Mouse (Mus musculus) frontal cortex, postnatal 14 days (tissue): ENCODE data around the gene Lonp2.

Source experiments
- DNase-seq, 2 experiments: peaks; one replicate each; pipeline ENCODE4 v3.0.0; 2022; ENCODE audit warnings: low spot score in 2 of 2

Lonp2 gene

DNA sequence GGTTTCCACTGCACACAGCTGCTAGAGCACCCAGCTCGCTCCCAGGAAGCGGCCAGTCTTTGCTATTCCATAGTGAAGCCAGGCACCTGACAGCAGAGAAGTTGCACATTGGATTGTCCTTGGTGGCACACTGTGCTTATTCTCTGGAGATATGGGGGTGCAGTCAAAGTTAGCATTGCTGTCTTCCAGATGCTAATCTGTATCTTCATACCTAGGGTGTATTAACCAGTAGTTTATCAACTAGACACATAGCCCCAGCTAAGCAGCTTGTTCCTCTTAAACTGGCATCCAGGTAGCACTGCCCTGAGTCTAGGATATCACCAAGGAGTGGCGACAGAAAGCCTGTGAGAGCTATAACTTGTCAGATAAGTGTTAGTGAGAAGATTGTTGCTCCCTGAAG is 88.8 kb downstream of the Lonp2 start:
- no peak for DNase-seq

DNA sequence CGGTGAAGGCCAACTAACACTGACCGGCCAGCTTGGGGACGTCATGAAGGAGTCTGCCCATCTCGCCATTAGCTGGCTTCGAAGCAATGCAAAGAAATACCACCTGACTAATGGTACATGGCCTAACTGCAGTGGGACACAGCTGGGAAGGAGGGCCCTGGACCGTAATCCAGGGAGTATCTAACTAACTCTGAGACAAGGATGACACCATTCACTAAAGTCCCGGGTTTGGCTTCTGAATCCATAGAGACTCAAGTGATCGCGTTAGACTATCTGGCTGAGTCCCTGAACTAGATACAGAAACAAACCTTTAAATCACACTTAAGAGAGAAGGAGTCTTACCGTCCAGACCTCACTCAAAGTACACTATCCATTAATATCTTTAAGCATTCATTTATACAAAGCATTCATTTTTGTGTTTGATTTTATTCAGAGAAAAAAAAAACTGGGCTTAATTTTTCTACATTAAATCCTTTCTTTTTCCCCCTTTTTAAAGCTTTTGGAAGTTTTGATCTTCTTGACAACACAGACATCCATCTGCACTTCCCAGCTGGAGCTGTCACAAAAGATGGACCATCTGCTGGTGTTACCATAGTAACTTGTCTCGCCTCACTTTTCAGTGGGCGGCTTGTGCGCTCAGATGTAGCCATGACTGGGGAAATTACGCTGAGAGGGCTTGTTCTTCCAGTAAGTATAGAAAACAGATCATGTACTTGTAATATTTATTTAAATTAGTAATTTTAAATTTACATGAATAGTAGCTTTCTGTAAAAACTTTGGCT is 89.8 kb downstream of the Lonp2 start:
- DNase-seq, result peak; percentile 67 to 70

DNA sequence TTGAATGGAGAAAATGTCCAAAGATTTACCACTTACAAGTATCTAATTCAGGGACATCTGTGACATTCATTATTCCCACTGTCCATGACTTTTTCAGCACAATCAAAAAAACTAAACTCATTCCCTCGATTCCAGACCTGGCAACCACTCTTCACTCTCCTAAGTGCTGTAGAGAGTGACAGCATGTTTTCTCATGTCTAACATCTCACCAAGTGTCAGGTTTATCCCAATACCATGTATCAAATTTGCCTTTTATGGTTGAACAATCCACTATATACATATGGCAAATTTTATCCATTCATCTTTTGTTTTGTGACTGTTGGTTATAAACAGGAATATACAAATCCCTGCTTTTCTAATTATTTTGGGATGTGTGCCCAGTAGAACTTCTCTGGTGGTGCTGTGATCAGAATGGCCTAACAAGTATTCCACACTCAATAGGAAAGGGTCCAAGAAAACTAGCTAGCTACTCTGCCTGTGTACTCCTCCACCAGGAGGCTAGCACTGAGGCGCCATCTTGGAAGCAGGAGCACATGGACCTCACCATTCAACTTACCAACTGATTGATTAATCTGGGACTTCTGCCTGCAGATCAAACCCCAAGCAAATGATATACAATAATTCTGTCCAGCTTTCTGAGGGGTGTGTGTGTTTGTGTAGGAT is 94.6 kb downstream of the Lonp2 start:
- no peak for DNase-seq

DNA sequence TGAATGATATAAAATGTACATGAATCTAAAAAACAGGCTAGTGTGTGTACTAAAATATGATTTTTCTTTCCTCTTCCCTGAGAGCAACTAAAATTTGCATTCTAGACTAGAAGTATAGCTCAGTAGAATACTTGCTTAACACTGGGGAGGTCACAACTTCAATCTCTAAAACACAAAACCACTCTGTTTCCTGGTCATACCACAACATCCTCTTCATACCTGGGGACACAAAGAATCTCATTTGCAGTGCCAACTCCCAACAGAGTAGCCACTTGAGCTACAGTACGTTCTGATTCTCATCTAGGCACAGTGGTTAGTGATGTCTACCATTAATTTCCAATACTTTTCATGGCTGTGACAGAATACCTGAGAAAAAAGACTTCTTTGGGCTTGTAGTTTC is 95.5 kb downstream of the Lonp2 start:
- no peak for DNase-seq

DNA sequence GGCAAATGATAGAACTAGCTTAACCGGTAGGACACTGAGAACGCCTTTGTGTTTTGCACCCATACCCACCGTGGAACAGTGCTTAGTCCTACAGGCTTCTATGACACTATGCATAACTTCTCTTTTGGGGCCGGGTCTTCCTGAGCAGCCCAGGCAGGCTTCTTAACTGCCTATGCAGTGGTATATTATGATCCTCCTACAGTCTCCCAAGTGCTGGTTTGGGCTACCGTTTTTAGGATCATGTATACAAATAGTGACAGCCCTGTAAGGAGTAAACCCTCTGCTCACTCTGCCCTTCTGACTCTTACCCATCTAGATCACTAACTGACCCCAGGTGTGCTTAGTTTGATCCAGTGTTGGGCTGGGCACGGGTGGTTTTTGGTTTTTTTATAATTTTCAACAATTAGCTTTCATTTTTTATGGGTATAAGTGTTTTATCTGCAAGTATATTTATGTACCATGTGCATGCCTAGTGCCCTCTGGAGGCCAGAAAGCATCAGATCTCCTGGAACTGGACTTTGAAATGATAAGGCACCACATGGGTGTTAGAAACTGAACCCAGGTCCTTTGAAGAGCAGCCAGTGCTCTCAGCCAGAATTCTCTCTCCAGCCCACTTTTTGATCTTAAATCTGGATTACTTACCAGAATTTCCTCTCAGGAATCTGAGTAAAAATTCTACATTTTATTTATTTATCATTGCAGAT is 97.1 kb downstream of the Lonp2 start:
- DNase-seq, result no peak

DNA sequence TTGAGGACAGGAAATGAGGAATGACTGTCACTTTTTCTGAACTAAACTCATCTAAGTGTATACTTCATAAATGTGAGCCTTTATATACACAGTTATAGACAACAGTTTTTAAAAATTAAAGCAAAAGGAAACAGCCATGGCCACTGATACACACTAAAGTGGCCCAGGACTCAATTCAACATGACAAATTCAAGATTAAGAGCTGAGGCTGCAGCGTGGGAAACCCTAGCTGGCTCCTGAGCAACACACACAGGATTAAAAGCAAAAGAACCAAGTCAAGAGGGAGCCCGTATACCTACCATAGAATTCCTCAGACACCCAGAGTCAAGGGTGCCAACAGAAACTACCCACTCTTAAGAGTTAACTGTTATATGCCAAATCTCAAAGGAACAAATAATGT is 97.6 kb downstream of the Lonp2 start:
- DNase-seq, result no peak

DNA sequence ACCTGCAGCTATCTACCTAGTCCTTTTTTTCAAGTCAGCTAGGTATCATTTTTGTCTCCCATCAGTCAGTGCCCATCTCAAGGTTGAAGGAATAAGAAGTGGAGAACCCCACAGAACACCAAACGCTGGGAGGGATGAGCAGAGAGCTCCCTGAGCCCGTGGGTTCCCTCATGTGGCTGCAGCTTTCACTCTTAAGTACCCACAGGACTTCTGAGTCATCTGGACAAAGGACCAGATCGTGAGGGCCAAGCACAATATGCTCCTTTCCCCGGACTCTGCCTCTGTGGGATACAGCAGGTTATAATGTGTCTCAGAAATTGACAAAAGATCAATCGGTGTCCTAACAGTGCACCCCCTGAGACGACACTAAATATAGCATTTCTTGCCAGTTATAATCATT is 103.1 kb downstream of the Lonp2 start:
- no peak for DNase-seq

DNA sequence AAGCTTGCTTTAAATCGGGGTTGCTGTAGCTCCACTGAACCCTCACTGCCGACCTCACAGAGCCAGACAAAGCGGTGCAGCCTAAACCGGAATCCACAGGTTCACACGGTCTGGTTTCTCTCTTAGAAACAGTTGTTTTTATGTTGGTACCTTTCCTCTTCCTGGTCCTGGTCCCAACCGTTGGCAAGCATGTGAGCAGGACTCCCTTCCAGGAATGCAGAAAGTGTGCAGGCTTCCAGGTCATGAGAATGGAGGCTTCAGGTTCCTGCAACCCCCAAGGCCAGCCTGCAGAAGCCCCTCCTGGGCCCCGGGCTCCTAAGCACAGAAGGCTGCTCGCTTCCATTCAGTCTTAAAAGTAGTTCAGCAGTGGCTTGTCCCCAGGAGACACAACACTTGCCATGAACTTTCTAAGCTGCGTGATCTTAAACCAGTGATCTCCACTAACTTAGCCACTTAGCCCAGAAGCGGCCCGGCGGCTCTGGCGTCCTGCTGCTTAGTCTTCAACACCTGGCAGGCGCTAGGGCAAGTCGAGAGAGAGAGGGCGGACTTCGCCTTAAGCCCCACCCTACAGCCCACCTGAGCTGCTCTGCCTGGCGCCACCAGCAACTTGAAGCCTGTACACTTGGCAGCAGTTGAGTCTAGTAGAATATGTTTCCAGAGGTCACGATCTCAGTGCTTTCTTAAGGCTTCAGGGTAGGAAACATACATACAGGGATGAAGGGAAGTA is 104.5 kb downstream of the Lonp2 start:
- DNase-seq, result no peak

DNA sequence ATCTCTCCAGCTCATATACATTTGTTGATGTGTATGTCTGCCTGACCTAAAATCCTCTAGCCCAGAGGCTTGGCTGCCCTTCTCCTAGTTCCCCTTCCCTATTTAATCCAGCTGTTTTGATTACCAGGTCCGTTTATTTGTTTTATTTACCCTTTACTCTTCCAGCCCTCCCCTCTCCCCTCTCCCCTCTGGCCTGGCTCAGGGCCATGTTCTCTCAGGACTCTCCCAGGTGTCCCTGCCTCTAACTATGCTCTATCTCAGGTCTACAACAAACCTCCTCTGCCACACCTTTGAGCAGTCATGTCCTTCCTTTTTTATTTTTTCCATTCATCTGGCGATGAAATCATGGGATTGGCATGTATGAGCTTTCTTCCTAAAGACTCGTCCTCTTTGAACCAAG is 106.5 kb downstream of the Lonp2 start:
- DNase-seq, result no peak

DNA sequence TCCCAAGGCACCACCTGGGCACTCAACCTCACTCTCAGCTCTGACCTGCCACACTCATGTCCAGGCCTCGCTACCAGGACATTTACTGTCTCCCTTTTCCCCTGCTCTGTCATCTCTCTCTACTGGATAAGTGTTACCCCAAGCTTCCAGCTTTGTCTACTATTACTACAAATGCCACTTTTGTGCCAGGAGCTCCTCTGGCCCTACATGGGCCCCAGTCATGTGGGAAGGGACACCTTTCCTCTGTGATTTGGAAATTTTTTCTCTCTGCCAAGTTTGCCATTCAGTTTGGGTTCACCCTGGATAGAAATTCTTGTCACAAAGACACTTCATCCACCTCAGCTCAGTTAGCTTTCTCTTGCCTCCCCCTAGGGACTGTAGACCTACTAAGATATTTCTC is 107.0 kb downstream of the Lonp2 start:
- no peak for DNase-seq

DNA sequence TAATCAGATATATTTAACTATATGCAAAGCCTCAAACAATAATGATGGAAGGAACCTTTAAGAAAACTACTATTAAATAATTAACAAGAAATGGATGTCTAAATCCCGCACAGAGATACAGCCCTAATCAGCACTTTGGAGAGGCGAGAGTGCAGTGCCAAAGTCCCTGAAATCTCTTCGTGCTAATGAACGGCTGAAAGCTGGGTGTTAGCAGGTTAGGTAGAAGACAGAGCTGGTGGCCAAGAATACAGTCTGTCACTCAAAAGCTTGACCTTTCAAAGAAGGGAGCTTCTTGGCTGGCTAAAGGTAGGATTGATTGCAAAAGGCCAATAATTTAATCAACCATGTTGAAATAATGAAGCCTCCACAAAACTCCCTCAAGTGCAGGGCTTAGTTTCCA is 110.3 kb downstream of the Lonp2 start:
- no peak for DNase-seq

DNA sequence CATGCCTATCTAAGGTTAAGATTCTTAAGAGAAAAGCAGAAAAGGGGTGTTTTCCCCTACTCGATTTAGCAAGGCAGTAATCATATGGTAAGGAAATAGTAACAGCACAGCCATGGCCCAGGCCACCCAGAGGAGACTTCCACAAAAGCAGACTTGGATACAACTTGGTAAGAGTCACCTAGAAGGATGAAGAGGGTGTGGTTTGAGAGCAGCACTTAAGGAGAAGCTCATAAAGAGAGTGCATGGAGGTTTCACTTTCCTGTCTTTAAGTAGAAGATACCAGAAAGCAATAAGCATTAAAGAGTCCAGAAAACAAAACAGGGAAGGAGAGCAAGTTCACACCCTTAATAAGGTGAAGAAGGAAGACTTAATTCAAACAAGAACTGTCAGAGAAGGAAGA is 111.1 kb downstream of the Lonp2 start:
- no peak for DNase-seq

DNA sequence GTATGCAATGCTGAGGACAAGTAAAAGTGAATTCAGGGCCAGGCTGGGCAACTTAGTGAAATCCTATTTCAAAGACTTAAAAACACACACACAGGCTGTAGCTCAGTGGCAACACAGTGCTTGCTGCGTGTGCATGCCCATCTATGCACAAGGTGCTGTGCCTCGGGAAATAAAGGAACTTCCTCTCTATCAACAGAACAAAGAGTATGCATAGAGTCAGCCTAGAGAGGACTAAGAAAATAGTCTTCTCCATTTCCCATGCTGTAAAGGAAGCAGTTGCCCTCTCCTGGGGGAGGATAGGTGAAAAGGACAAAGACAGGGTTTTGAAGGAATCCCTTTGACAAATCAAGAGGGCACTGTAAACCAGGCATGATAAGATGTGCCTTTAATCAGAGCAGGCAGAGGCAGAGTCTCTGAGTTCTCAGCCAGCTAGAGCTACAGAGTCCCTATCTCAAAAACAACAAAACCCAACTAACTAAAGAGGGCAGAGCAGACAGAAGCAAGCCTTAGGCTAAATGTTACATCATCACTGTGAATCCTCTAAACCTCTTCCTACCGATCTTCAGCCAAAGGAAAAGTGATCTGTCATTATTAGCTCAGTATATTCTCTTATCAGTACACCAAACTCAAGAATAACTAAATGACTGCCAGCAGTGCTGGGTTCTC is 111.7 kb downstream of the Lonp2 start:
- DNase-seq, result no peak

DNA sequence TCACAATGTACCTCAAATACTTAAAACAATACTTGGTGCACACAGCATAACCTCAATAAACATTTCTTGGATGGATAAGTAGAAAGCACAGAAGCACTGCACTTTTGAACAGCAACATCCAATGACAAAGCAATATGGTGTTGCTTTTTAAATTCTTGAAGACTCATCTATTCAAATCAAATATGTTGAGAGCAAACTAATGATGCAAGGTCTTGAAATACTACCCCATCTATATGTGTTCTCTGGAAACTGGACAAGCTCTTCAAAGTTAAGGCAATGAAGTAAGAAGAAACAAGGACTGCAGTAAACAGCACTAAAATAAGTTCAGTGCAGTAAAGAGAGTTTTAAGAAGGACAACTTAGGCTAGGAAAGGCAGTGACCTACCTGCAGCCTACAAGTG is 117.1 kb downstream of the Lonp2 start:
- DNase-seq, result no peak

DNA sequence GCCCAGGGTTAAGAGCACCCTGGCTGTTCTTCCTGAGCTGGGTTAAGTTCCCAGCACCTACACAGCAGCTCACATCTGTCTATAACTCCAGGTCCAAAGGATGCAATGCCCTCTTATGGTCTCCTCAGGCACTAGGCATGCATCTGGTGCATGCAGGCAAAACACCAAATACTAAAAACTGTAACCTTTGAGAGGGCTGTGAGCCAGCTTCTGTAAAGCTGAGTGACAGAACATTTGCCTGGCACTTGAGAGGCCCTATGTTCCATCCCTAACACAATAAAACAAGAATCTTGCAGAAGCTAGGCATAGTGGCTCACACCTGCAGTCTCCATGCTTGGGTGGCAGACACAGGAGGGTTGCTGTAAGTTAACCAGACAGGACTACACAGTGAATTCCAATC is 117.8 kb downstream of the Lonp2 start:
- DNase-seq, result no peak

DNA sequence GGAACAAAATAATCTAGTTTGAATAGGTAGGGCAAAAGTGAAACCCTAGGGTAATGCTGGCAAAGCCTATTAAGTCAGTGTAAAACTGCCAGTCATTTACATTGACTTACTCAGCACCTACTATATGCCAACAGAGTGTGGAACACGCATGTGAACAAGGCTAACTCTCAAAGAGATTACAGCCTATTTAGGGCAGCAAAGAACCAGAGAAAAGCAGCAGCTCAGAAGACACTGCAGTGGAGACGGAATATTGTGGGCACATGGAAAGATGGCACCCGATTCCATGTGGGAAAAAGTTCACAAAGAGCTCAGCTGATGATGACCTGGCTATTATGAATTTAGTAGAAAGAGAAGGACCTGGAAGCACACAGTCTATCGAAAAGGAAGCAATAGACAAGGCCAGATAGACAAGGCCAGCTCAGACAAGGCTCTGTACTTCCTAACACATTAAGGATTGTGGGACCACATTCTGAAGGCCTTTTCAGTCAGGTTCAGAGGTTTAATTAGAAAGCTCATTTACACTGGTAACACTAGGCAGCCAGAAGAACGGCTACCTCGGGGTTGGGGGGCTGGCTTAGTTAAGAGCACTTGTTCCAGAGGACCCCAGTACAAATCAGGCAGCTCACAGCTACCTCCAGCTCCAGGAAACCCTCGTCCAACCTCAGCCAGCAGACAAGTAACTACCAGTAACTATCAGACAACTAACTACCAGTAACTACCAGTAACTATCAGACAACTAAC is 118.9 kb downstream of the Lonp2 start:
- no peak for DNase-seq

DNA sequence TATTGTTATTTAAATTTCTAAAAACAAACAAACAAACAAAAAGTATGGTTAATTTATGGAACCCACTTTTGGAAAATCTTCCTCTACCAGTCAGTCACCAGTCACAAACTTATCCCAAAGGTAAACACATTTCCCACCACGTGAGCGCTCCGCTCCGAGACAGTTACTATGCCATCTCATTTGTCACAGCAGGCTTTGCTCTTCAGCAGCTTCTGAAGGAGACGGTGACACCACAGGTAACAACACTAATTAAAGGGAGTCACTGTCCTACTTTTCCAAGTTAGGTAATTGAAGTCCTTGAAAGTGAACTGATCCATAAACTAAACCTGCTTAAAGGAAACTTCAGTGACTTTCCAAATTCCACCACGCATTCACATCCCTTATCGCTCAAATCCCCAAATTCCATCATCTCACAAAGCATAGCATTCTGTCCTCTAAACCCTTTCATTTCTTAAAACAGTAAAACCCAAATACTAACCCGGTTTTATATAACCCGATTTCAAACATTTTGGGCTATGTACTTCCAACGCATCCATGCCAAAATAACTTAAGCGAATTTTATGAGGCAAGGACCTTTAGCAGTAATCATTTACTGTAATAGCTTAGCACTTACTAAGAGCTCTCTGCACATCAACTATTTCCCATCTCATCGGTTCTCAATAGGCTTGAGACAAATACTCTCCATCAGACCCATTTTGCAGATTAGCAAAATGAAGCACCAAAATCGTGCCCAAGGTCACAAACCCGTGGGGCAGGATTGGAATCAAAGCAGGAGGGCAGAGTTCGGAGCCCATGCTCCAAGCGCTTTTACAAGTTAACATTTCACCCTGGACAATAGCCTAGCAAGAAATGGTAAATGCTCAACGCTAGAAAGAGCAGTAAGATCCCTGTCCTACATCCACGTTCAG is 120.7 kb downstream of the Lonp2 start:
- DNase-seq, result no peak

DNA sequence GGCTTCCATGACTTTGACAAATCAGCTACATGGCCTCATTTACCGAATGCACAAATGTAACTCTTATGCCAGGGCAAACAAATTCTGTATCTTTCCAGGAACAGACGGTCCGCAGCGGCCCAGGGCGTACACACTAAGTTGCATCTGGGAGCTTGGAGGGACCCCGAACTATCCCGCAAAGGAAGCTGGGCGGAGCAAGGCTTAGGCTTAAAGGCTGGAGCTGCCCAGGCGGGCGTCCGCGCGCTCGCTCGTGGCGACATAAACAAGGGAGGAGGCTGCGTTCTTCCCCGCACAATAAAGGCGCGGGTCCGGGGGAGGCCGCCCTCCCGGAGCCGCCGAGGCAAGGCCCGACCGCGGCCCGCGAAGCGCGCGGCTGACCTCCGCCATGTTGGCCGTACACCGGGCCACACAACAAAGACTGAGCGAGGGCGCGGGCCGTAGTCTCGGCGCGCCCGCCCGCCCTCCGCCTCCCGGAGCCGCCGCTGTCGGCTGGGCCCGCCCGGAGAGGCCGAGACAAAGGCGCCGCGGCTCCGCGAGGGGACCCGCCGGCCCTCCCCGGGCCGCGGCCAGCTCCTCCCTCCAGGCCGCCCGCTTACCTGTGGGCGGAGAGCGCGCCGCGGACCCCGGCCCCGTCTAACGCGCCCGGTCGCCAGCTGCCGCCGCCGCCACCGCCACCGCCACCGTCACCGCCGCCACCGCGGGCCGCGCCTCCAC is 121.5 kb downstream of the Lonp2 start, which contains the start of the genes Gm10638 and Siah1a:
TSS of gene Gm10638 (plus strand) at position 479 of the 714 bp plus-strand sequence.
TSS of gene Siah1a (minus strand) at position 714 of the 714 bp plus-strand sequence.
- DNase-seq, result peak in 1 of 2 experiments; percentile 58

DNA sequence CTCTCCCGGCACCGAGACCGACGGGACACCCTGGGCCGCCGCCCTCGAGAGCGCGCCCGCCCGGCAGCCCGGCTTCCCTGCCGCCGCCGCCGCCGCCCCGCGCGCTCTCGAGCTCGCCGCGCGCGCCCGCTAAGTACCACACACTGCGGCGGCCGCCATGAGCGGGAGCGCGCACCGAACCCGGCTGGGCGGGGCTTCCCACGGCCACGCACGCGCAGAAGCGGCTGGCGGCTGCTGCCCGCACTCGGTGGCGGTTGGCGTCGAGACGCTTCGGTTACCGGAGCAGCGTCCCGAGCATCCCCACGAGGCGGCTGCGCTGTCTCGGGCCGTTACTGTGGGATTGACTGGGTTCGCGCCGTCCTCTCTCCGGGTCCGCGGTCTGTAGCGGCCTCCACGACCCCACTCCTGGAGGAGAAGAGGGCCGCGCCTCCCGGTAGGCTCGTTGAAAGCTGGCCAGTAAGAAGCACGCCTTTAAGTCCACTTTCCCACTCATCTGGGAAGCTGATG is 122.1 kb downstream of the Lonp2 start:
- peak; percentile 79 to 91 for DNase-seq
